Comparison of ENCODE assay signal across 20 mouse cellular contexts in genomic region chr8:119946326-119946865, GRCm38 (mm10). TPM values are rescaled to one million over a fixed set of nuclear protein-coding genes. Genes with fewer than 3 reads are reported as not detected.
DNase-seq lines count a peak whose midpoint lies in the region; ATAC-seq and TF ChIP-seq lines count a peak whose summit lies in the region.
"Had no signal": no experiment of that assay in that cellular context is flagged by ENCODE, and none has a peak within 500 bp of the region (broad histone marks: within the 10 kb centered on the region; RNA-seq: fewer than 3 reads in every experiment).

No protein-coding gene starts in this region.

- H3K4me3 ChIP-seq in cerebellum, adult 2 months (replicated peaks; ENCODE audit: insufficient read depth, low read depth, low read length), result no peak overlapping the region
- no peak overlapping the region for H3K4me3 ChIP-seq in hindbrain, embryonic 12.5 days
- no peak overlapping the region for H3K4me3 ChIP-seq in kidney, embryonic 14.5 days (ENCODE audit: low read length)
- H3K4me3 ChIP-seq: forebrain, embryonic 10.5 days; heart, embryonic 13.5 days; hindbrain, embryonic 15.5 days; stomach, embryonic 15.5 days had no signal

- no peak for ATAC-seq in hindbrain, embryonic 12.5 days (ENCODE audit: low FRiP score)
- ATAC-seq in kidney, embryonic 14.5 days (ENCODE audit: low FRiP score, low TSS enrichment), result no peak
- ATAC-seq: intestine, postnatal 0 days had no signal

- H3K9ac ChIP-seq in hindbrain, embryonic 12.5 days, result no peak overlapping the region
- H3K9ac ChIP-seq in kidney, embryonic 14.5 days (ENCODE audit: low read depth, low read length), result no peak overlapping the region
- H3K9ac ChIP-seq: heart, embryonic 13.5 days; hindbrain, embryonic 15.5 days; stomach, embryonic 15.5 days had no signal

- TF ChIP-seq CTCF in cerebellum, adult 2 months (IDR thresholded peaks at IDR 0.05; ENCODE audit: borderline replicate concordance, insufficient read depth, low read depth, low read length), result no peak

- H3K27ac ChIP-seq in cerebellum, adult 2 months (ENCODE audit: insufficient read depth, low read length), result no peak overlapping the region
- no peak overlapping the region for H3K27ac ChIP-seq in hindbrain, embryonic 12.5 days
- H3K27ac ChIP-seq in kidney, embryonic 14.5 days (ENCODE audit: low read depth, low read length), result no peak overlapping the region
- H3K27ac ChIP-seq: forebrain, embryonic 10.5 days; heart, embryonic 13.5 days; hindbrain, embryonic 15.5 days; kidney, postnatal 0 days; stomach, embryonic 15.5 days had no signal

- peaks cover 25% of the 10 kb centered on the region; the same call in 1 of the 2 replicates for H3K4me1 ChIP-seq in cerebellum, adult 2 months (ENCODE audit: control insufficient read depth, insufficient read depth, low read length)
- peaks cover 7% of the 10 kb centered on the region for H3K4me1 ChIP-seq in hindbrain, embryonic 12.5 days
- H3K4me1 ChIP-seq in kidney, embryonic 14.5 days (ENCODE audit: control insufficient read depth, insufficient read depth, low read length), result no peaks in the 10 kb centered on the region
- H3K4me1 ChIP-seq: heart, embryonic 13.5 days; stomach, embryonic 15.5 days had no signal

- H3K27me3 ChIP-seq in cerebellum, adult 2 months (ENCODE audit: control insufficient read depth, insufficient read depth, low read length), result no peaks in the 10 kb centered on the region
- no peaks in the 10 kb centered on the region for H3K27me3 ChIP-seq in hindbrain, embryonic 12.5 days
- no peaks in the 10 kb centered on the region for H3K27me3 ChIP-seq in kidney, embryonic 14.5 days (ENCODE audit: control insufficient read depth, insufficient read depth, low read length)
- H3K27me3 ChIP-seq: heart, embryonic 13.5 days; hindbrain, embryonic 15.5 days; stomach, embryonic 15.5 days had no signal

- peak; percentile 15 for DNase-seq in cerebellum, adult 9-10 months
- no peak for DNase-seq in cerebellum, adult 2 months
- DNase-seq in CD4-positive, CD25-positive, alpha-beta regulatory T cell, adult 2 months (ENCODE audit: low read depth, low spot score), result peak; percentile 72
- peak; percentile 76 for DNase-seq in induced T-regulatory cell, adult 2 months (ENCODE audit: low read depth)
- peak; percentile 66 for DNase-seq in thymus, postnatal 0 days (ENCODE audit: low spot score)
- DNase-seq in urinary bladder, adult 18-20 months (ENCODE audit: low spot score in 2 of 2), result no peak
- DNase-seq: adrenal gland, postnatal 10 days; cerebellum, adult 11-12 months; heart, adult 18-20 months; lung, adult 18-20 months; lung, postnatal 36 days; right cerebral cortex, postnatal 14 days had no signal

- H3K4me2 ChIP-seq in hindbrain, embryonic 12.5 days (replicated peaks), result no peak overlapping the region
- H3K4me2 ChIP-seq in kidney, embryonic 14.5 days (replicated peaks; ENCODE audit: low read depth, low read length), result no peak overlapping the region
- H3K4me2 ChIP-seq: heart, embryonic 13.5 days; hindbrain, embryonic 15.5 days; stomach, embryonic 15.5 days had no signal

- no peak for TF ChIP-seq POLR2A in cerebellum, adult 2 months (IDR thresholded peaks at IDR 0.05; ENCODE audit: borderline replicate concordance, insufficient read depth, low read length)

- H3K9me3 ChIP-seq in hindbrain, embryonic 12.5 days (replicated peaks), result no peaks in the 10 kb centered on the region
- H3K9me3 ChIP-seq in kidney, embryonic 14.5 days (ENCODE audit: control insufficient read depth, low read length), result no peaks in the 10 kb centered on the region
- H3K9me3 ChIP-seq: forebrain, embryonic 10.5 days; heart, embryonic 13.5 days; hindbrain, embryonic 15.5 days; stomach, embryonic 15.5 days had no signal

- WGBS in cerebellum, adult 2 months, result 62% methylated on average over 8 of the region's 8 CpGs
- WGBS in hindbrain, embryonic 12.5 days, result 74% methylated on average over 8 of the region's 8 CpGs
- WGBS in kidney, embryonic 14.5 days, result 75% methylated on average over 8 of the region's 8 CpGs

- peaks cover 73% of the 10 kb centered on the region for H3K36me3 ChIP-seq in hindbrain, embryonic 12.5 days
- peaks cover 75% of the 10 kb centered on the region for H3K36me3 ChIP-seq in kidney, embryonic 14.5 days (ENCODE audit: control insufficient read depth, insufficient read depth, low read length)

RNA-seq across cellular contexts. Expression of gene Gm20388, which starts 35.8 kb away (rescaled TPM):
- 18.7 and 24.4 TPM in 2 replicates for polyA plus RNA-seq in cerebellum, adult 2 months (2012; rRNA removed)
- not detected in 2 replicates for polyA plus RNA-seq in thymus, postnatal 0 days (2015; fragmentation: Nextera tagmentation; extraction: Ambion mirVana)
- polyA plus RNA-seq in hindbrain, embryonic 12.5 days (2016; fragmentation: Nextera tagmentation; extraction: Ambion mirVana), result not detected in 2 replicates
- polyA plus RNA-seq in kidney, embryonic 14.5 days (2014; fragmentation: Nextera tagmentation; extraction: Ambion mirVana), result 5.7 TPM in 1 of 2 replicates, not detected in the other
- polyA plus RNA-seq: heart, embryonic 13.5 days; intestine, postnatal 0 days; kidney, postnatal 0 days; stomach, embryonic 15.5 days had no signal

RNA-seq across cellular contexts. Expression of gene Usp10, which starts 36.2 kb away (rescaled TPM):
- 96.4 and 110 TPM in 2 replicates for polyA plus RNA-seq in cerebellum, adult 2 months (2012; rRNA removed)
- polyA plus RNA-seq in thymus, postnatal 0 days (2015; fragmentation: Nextera tagmentation; extraction: Ambion mirVana), result 76.1 and 77.7 TPM in 2 replicates
- 137 and 141 TPM in 2 replicates for polyA plus RNA-seq in hindbrain, embryonic 12.5 days (2016; fragmentation: Nextera tagmentation; extraction: Ambion mirVana)
- polyA plus RNA-seq in kidney, embryonic 14.5 days (2014; fragmentation: Nextera tagmentation; extraction: Ambion mirVana), result 91.9 and 156 TPM in 2 replicates

RNA-seq across cellular contexts. Expression of gene Crispld2, which starts 45.8 kb away (rescaled TPM):
- 2.4 and 2.6 TPM in 2 replicates for polyA plus RNA-seq in cerebellum, adult 2 months (2012; rRNA removed)
- polyA plus RNA-seq in thymus, postnatal 0 days (2015; fragmentation: Nextera tagmentation; extraction: Ambion mirVana), result 2.4 TPM in 2 replicates
- polyA plus RNA-seq in hindbrain, embryonic 12.5 days (2016; fragmentation: Nextera tagmentation; extraction: Ambion mirVana), result 4.8 and 5.3 TPM in 2 replicates
- 4.9 and 5.2 TPM in 2 replicates for polyA plus RNA-seq in kidney, embryonic 14.5 days (2014; fragmentation: Nextera tagmentation; extraction: Ambion mirVana)

Comparison
In these comparisons a context has a peak if more than half of its experiments do, and no peak if none do; other contexts are left out.
1. DNase-seq: peak in cerebellum, adult 9-10 months (single experiment), CD4-positive, CD25-positive, alpha-beta regulatory T cell, adult 2 months (single experiment), induced T-regulatory cell, adult 2 months (single experiment) and thymus, postnatal 0 days (single experiment); none in cerebellum, adult 2 months (0 of 2) and urinary bladder, adult 18-20 months (0 of 2).